Mouse (Mus musculus): Measurements from ENCODE around the gene Tm9sf3. TPM values are rescaled to one million over a fixed set of nuclear protein-coding genes. Genes with fewer than 3 reads are reported as not detected.

Tm9sf3 gene
- polyA plus RNA-seq, 1 experiment from 2014 or later = 80.3 TPM

- no peak overlapping the region for H3K27ac ChIP-seq (ENCODE audit: low read depth, low read length)
- 0 out of 2 replicates have a peak, but pooled peaks have one; percentile 37 for ATAC-seq
- no peaks in the 10 kb centered on the region for H3K36me3 ChIP-seq (ENCODE audit: control insufficient read depth, insufficient read depth, low read length)
- no peak overlapping the region for H3K4me2 ChIP-seq (ENCODE audit: low read length)
- H3K27me3 ChIP-seq (replicated peaks; ENCODE audit: control insufficient read depth, insufficient read depth, low read length) = no peaks in the 10 kb centered on the region
- WGBS = 56% methylated on average over 9 of the region's 9 CpGs
- H3K4me1 ChIP-seq (ENCODE audit: control insufficient read depth, insufficient read depth, low read depth, low read length) = no peaks in the 10 kb centered on the region
- H3K9ac ChIP-seq (ENCODE audit: low read depth, low read length) = no peak overlapping the region
- no peak overlapping the region for H3K4me3 ChIP-seq (ENCODE audit: low read length)
- no peaks in the 10 kb centered on the region for H3K9me3 ChIP-seq (ENCODE audit: control insufficient read depth, low read length)
Observed at GRCm38 (mm10) chr19:41270151-41270727, 6.4 kb upstream of the Tm9sf3 start.

- H3K27ac ChIP-seq (ENCODE audit: low read depth, low read length) = no peak overlapping the region
- H3K4me3 ChIP-seq (ENCODE audit: low read length) = no peak overlapping the region
- H3K36me3 ChIP-seq (ENCODE audit: control insufficient read depth, insufficient read depth, low read length) = no peaks in the 10 kb centered on the region
- H3K9ac ChIP-seq (ENCODE audit: low read depth, low read length) = no peak overlapping the region
- no peak for ATAC-seq
- H3K27me3 ChIP-seq (replicated peaks; ENCODE audit: control insufficient read depth, insufficient read depth, low read length) = no peaks in the 10 kb centered on the region
- peaks cover 19% of the 10 kb centered on the region for H3K4me1 ChIP-seq (ENCODE audit: control insufficient read depth, insufficient read depth, low read depth, low read length)
- no peaks in the 10 kb centered on the region for H3K9me3 ChIP-seq (ENCODE audit: control insufficient read depth, low read length)
- H3K4me2 ChIP-seq (ENCODE audit: low read length) = no peak overlapping the region
- whole genome bisulfite sequencing = 60% methylated on average over 8 of the region's 8 CpGs
Observed at GRCm38 (mm10) chr19:41266251-41266901, 2.6 kb upstream of the Tm9sf3 start.

GRCm38 (mm10) chr19:41264331-41264799 lies 568 bp upstream of the Tm9sf3 start:
- H3K27ac ChIP-seq (ENCODE audit: low read depth, low read length) = peak overlapping the region; percentile 98
- H3K9ac ChIP-seq (ENCODE audit: low read depth, low read length) = peak overlapping the region; percentile 97
- peak overlapping the region; percentile 85 for H3K4me2 ChIP-seq (ENCODE audit: low read length)
- no peaks in the 10 kb centered on the region for H3K9me3 ChIP-seq (ENCODE audit: control insufficient read depth, low read length)
- H3K4me1 ChIP-seq (ENCODE audit: control insufficient read depth, insufficient read depth, low read depth, low read length) = peaks cover 28% of the 10 kb centered on the region
- ATAC-seq = no peak
- no peaks in the 10 kb centered on the region for H3K36me3 ChIP-seq (ENCODE audit: control insufficient read depth, insufficient read depth, low read length)
- peak overlapping the region; percentile 92 for H3K4me3 ChIP-seq (ENCODE audit: low read length)
- H3K27me3 ChIP-seq (replicated peaks; ENCODE audit: control insufficient read depth, insufficient read depth, low read length) = no peaks in the 10 kb centered on the region
- 35% methylated on average over 13 of the region's 13 CpGs for WGBS

GRCm38 (mm10) chr19:41262712-41263629 lies 826 bp downstream of the Tm9sf3 start:
- no peaks in the 10 kb centered on the region for H3K9me3 ChIP-seq (ENCODE audit: control insufficient read depth, low read length)
- no peaks in the 10 kb centered on the region for H3K36me3 ChIP-seq (ENCODE audit: control insufficient read depth, insufficient read depth, low read length)
- WGBS = 7% methylated on average over 45 of the region's 51 CpGs
- H3K9ac ChIP-seq (ENCODE audit: low read depth, low read length) = peak overlapping the region; percentile 97
- peak overlapping the region; percentile 85 for H3K4me2 ChIP-seq (ENCODE audit: low read length)
- peak overlapping the region; percentile 98 for H3K27ac ChIP-seq (ENCODE audit: low read depth, low read length)
- ATAC-seq = peak; percentile 83
- H3K27me3 ChIP-seq (replicated peaks; ENCODE audit: control insufficient read depth, insufficient read depth, low read length) = no peaks in the 10 kb centered on the region
- H3K4me1 ChIP-seq (ENCODE audit: control insufficient read depth, insufficient read depth, low read depth, low read length) = peaks cover 28% of the 10 kb centered on the region
- peak overlapping the region; percentile 92 for H3K4me3 ChIP-seq (ENCODE audit: low read length)

GRCm38 (mm10) chr19:41260736-41261135 lies 3.1 kb downstream of the Tm9sf3 start:
- 89% methylated on average over 3 of the region's 3 CpGs for WGBS
- H3K27ac ChIP-seq (ENCODE audit: low read depth, low read length) = no peak overlapping the region
- H3K27me3 ChIP-seq (replicated peaks; ENCODE audit: control insufficient read depth, insufficient read depth, low read length) = no peaks in the 10 kb centered on the region
- no peak for ATAC-seq
- no peak overlapping the region for H3K9ac ChIP-seq (ENCODE audit: low read depth, low read length)
- no peak overlapping the region for H3K4me2 ChIP-seq (ENCODE audit: low read length)
- H3K9me3 ChIP-seq (ENCODE audit: control insufficient read depth, low read length) = no peaks in the 10 kb centered on the region
- peaks cover 28% of the 10 kb centered on the region for H3K4me1 ChIP-seq (ENCODE audit: control insufficient read depth, insufficient read depth, low read depth, low read length)
- no peak overlapping the region for H3K4me3 ChIP-seq (ENCODE audit: low read length)
- H3K36me3 ChIP-seq (ENCODE audit: control insufficient read depth, insufficient read depth, low read length) = no peaks in the 10 kb centered on the region

- Histone ChIP-seq H3K4me2 (ENCODE audit: low read length) (no peak overlapping the region), H3K9ac (ENCODE audit: low read depth, low read length) (no peak overlapping the region), H3K4me3 (ENCODE audit: low read length) (no peak overlapping the region), H3K4me1 (ENCODE audit: control insufficient read depth, insufficient read depth, low read depth, low read length) (peaks cover 20% of the 10 kb centered on the region), H3K27me3 (replicated peaks; ENCODE audit: control insufficient read depth, insufficient read depth, low read length) (no peaks in the 10 kb centered on the region), H3K36me3 (ENCODE audit: control insufficient read depth, insufficient read depth, low read length) (no peaks in the 10 kb centered on the region), H3K27ac (ENCODE audit: low read depth, low read length) (no peak overlapping the region), H3K9me3 (ENCODE audit: control insufficient read depth, low read length) (no peaks in the 10 kb centered on the region)
- 86% methylated on average over 6 of the region's 6 CpGs for WGBS
- ATAC-seq = no peak
Observed at GRCm38 (mm10) chr19:41259256-41259655, 4.5 kb downstream of the Tm9sf3 start.

- H3K36me3 ChIP-seq (ENCODE audit: control insufficient read depth, insufficient read depth, low read length) = no peaks in the 10 kb centered on the region
- WGBS = 55% methylated on average over 2 of the region's 2 CpGs
- H3K9ac ChIP-seq (ENCODE audit: low read depth, low read length) = no peak overlapping the region
- H3K9me3 ChIP-seq (ENCODE audit: control insufficient read depth, low read length) = no peaks in the 10 kb centered on the region
- H3K4me3 ChIP-seq (ENCODE audit: low read length) = no peak overlapping the region
- no peak overlapping the region for H3K27ac ChIP-seq (ENCODE audit: low read depth, low read length)
- no peak overlapping the region for H3K4me2 ChIP-seq (ENCODE audit: low read length)
- no peak for ATAC-seq
- H3K4me1 ChIP-seq (ENCODE audit: control insufficient read depth, insufficient read depth, low read depth, low read length) = peaks cover 20% of the 10 kb centered on the region
- H3K27me3 ChIP-seq (replicated peaks; ENCODE audit: control insufficient read depth, insufficient read depth, low read length) = no peaks in the 10 kb centered on the region
Observed at GRCm38 (mm10) chr19:41258707-41259106, 5.1 kb downstream of the Tm9sf3 start.

GRCm38 (mm10) chr19:41254584-41254983 lies 9.2 kb downstream of the Tm9sf3 start:
- no peak overlapping the region for H3K4me2 ChIP-seq (ENCODE audit: low read length)
- no peaks in the 10 kb centered on the region; the same call in 1 of the 2 replicates for H3K36me3 ChIP-seq (ENCODE audit: control insufficient read depth, insufficient read depth, low read length)
- H3K27ac ChIP-seq (ENCODE audit: low read depth, low read length) = no peak overlapping the region
- WGBS = 88% methylated on average over 5 of the region's 5 CpGs
- no peaks in the 10 kb centered on the region; the same call in 1 of the 2 replicates for H3K4me1 ChIP-seq (ENCODE audit: control insufficient read depth, insufficient read depth, low read depth, low read length)
- no peak overlapping the region for H3K9ac ChIP-seq (ENCODE audit: low read depth, low read length)
- no peaks in the 10 kb centered on the region for H3K9me3 ChIP-seq (ENCODE audit: control insufficient read depth, low read length)
- H3K27me3 ChIP-seq (replicated peaks; ENCODE audit: control insufficient read depth, insufficient read depth, low read length) = no peaks in the 10 kb centered on the region
- ATAC-seq = no peak
- H3K4me3 ChIP-seq (ENCODE audit: low read length) = no peak overlapping the region

- no peak overlapping the region for H3K9ac ChIP-seq (ENCODE audit: low read depth, low read length)
- no peak overlapping the region for H3K27ac ChIP-seq (ENCODE audit: low read depth, low read length)
- H3K9me3 ChIP-seq (ENCODE audit: control insufficient read depth, low read length) = no peaks in the 10 kb centered on the region
- H3K4me2 ChIP-seq (ENCODE audit: low read length) = no peak overlapping the region
- H3K27me3 ChIP-seq (replicated peaks; ENCODE audit: control insufficient read depth, insufficient read depth, low read length) = no peaks in the 10 kb centered on the region
- no peaks in the 10 kb centered on the region for H3K4me1 ChIP-seq (ENCODE audit: control insufficient read depth, insufficient read depth, low read depth, low read length)
- peaks cover 10% of the 10 kb centered on the region for H3K36me3 ChIP-seq (ENCODE audit: control insufficient read depth, insufficient read depth, low read length)
- ATAC-seq = no peak
- no peak overlapping the region for H3K4me3 ChIP-seq (ENCODE audit: low read length)
- 73% methylated on average over 4 of the region's 4 CpGs for WGBS
Observed at GRCm38 (mm10) chr19:41248968-41249367, 14.8 kb downstream of the Tm9sf3 start.
